Mouse (Mus musculus) ovary, postnatal 10 days (tissue): ENCODE measurements around the gene Mavs.

Experiments
- DNase-seq: peaks from one replicate; pipeline ENCODE4 v3.0.0; 2022; ENCODE audit warnings: low spot score

The Mavs gene

DNA sequence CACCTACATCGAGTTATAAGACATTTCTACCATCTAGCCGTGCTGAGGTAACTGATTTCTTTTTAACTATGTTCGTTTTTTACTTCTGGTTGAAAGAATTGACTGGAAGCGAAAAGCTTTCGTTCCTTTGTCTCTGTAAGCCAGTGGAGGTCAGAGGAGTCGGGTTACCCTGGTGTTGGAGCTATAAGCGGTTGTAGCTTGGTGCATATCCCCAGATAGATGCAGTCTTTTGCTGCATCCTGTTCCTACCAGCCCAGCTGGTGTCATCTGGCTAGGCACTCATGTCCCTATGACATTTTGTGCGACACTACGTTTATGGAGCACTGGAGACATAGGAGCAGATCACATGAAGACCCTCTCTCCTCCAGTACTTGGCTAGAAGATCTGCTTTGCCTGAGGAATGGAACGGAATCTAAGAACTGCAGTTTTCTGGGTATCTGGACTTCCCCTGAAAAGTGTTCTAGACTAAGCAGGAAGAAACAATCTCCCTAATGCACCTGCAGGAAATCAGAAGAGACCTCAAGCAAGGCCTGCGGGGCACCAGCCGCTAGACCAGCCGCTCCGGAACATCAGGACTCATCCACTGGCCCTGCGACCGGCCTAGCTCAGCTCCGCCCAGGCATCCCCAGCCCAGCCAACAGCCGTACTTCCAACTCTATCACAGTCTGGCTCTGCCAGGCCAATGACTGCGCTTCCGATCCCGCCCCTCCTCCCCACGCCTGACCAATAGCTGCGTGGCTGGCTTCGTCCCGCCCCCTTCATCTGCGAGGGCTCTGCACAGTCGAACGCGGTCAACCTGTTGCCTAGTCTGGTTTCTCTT is at the start of gene Mavs:
Gene Mavs, plus strand, starts transcription at position 757 of the 820 bp plus-strand sequence.
- DNase-seq = peak; percentile 78

DNA sequence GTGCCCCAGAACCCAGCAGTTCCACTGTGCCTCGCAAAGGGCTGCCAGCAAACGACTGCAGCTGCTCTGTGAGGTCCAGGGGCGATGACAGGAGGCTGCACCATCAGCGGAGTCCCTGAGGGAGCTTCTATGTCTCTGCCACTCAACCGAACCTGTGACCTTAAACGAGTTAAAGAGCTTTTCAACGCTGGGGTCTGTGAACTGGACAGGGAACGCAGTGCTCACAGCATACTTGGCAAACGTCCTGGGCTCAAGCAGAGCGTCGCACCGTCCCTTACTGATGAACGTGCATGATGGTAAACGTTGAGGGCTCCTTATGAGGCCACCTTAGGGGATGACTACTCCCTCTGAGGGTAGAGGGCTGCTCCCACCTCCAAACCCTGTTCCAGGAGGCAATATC is 47.5 kb upstream of the Mavs start:
- no peak for DNase-seq

DNA sequence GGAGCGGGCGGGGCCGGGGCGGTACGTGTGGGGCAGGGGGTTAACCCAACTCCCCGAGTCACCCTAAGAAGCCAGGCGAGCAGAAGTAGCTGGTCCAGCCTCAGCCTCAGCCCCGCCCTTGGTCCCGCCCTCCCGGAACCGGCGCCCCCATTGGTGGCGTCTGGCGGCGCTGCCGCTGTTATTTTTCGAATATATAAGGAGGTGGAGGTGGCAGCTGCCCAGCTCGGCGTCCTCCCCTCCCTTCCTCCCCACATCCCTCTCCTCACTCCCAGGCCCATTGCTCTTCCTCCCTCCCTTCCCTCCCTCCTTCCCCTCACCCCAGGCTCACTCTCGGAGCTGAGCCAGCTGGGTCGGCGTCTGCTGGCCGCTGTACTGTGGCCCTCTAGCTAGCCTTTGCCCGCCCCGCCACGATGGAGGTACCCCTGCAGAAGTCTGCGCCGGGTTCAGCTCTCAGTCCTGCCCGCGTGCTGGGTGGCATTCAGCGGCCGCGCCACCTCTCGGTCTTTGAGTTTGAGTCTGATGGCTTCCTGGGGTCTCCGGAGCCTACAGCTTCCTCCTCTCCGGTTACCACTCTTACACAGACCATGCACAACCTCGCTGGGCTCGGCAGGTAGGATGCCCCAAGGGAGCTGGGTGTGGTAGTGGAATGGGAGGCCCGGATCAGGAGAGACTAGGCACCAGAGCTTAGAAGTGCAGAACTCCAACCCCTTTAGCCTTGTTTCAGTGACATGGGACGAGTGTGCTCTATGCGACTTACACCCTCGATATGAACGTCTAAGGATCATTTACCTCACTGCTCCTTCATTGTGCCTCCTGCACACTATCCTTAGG is 46.9 kb upstream of the Mavs start, which contains the start of the genes Cdc25b and Spef1:
Gene Cdc25b, plus strand, starts transcription at position 179 of the 831 bp plus-strand sequence.
Gene Spef1, minus strand, starts transcription at position 512 of the 831 bp plus-strand sequence.
- DNase-seq = peak; percentile 65

DNA sequence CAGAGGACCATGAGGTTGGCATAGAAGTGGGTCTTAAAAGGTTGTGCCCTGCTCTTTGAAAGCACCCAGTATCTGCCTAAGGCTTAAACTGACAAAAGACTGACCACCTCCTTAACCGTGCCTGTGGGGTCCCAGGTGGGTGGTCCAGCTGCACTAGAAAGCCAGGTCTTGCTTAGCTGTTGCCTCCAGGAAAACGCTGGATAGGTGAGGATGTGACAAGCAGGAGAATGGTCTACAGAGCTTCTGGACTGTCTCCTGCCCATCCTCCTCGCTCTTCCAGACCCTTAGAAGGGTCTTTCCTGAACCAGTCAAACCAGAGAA is 46.3 kb upstream of the Mavs start:
- no peak for DNase-seq

DNA sequence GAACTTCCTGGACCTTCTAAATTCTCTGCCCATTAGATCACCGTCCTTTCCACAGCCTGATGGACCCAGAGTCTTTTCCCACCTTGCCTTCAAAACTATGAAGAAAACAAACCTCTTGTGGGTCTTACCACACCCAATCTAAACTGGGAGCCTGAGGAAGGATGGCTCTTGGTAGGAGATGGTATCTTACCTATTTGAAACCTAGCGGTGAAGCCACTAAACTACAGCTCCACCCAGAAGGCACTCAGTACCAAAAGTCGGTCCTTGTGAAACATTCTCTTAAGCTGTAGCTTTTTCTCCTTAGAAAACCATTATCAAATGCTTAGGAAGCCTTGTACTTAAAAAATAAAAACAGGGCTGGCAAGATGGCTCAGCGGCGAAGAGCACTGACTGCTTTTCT is 45.6 kb upstream of the Mavs start:
- no peak for DNase-seq

DNA sequence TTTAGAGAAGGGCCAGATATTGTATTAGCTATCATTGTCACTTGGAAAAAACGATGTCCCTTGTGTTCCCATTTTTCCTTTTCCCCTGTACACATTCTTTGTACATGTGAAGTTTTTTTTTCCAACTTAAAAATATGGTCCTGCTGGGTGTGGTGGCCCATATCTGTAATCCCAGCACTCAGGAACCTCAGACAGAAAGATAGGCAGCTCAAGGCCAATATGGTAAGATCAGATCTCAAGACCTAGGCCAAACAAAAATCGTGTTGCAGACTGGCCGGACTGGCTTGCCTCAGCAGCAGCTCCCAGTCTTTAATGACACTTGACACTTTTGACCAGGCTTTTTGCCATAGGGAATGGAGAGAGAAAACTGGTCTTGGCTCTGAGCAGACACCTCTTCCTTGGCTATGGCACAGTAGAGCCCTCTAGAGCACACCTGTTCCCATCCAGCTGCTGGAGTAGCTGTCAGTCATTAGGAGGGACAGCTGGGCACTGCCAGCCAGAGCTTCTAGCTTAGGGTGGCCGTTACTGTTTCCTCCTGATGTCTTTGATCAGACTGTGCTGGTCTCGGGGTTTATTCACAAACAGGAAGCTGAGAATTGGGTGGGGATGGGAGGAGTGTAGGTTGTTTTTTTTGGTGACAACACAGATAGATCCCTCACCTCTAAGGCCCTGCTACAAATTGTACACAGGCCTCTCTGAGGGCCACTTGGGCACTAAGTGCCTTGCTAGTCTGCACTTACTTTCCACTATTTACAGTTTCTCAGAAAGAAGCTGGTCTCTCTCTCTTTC is 44.1 kb upstream of the Mavs start:
- no peak for DNase-seq

DNA sequence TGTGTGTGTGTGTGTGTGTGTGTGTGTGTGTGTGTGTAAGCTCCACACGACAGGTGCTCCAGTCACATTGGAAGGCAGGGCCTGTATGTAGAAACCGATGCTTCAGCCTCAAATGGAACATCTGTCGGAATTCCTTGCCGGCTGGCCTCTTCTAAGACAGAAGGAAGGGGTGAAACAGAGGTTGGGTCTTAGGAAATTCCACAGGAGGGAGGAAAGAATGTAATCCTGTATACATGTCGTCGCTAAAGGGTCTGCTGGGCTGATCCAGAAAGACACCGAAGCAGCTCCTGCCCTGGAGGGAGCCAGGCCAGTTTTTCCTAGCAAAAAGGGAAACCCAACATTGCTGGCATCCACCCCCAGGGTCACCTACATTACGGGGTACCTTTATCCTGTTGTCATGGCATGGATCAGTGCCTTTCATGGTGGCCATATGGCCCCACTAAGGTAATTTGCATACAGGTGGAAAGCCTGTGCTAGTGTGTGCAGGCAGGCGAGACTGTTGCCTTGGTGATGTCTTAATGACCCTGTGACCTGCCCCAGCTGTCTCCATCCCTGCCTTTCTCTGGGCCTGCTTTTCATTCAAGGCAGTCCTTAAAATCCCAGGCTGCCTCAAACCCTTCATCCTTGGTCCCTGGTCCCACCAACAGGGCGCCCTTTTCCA is 43.4 kb upstream of the Mavs start:
- DNase-seq = no peak

DNA sequence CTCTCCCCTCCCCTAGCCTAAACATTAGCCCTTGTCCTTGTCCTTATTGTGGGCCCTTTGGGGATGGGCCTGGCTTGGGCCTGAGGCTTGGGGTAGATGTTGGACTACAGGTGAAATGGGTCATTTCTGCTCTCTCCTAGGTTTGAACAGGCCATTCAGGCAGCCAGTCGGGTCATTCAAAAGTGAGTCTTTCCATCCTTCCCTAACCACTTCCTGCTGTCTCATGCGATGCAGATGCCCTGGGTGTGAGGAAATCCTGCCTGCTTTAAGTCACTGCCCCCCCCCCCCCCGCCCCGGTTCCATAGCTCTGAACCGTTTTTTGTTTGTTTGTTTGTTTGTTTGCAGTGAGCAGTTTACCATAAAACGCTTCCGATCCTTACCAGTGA is 42.9 kb upstream of the Mavs start:
- no peak for DNase-seq

DNA sequence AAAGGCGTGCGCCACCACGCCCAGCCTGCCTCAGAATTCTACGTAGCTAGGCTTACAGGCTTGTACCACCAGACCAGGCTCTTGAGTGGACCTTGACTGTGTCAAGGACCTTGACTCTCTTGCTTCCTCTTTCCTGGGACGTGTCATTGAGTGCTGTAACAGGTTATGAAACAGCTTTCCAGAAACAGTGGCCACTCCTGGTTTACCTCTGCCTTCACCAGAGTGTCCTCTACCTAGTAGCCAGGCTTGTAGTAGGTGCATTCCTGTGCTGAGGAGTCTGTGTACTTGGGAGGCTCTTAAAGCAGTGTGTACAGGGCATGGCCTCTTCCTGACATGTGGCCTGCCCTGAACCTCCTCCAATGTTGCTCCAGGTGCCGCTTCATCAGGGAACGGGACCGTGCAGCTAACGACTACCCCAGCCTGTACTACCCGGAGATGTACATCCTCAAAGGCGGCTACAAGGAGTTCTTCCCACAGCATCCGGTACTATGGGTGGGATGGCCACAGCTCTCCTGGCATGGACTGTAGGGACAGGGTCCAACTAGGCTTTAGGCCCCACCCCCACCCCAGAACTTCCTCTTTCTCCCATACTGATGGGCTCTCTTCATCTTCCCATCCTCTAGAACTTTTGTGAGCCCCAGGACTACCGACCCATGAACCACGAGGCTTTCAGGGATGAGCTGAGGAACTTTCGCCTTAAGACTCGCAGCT is 37.1 kb upstream of the Mavs start:
- DNase-seq = no peak

DNA sequence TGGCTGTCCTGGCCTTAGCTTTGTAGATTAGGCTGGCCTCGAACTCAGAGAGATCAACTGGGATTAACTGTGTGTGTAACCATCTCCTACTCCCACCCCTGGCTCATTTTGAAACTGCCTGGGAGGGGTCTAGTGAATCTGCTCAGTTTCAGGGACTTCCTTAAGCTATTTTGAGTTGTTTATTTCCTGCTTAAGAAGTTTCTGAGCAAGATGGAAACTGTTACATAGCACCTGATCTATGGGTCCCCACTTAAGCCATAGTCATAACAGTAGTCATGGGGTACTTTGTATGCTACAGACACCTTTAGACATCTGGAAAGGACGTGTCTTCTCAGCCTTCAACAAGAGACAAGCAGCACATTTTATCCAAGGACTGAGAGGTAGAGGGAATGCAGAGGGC is 33.2 kb upstream of the Mavs start:
- DNase-seq = no peak

DNA sequence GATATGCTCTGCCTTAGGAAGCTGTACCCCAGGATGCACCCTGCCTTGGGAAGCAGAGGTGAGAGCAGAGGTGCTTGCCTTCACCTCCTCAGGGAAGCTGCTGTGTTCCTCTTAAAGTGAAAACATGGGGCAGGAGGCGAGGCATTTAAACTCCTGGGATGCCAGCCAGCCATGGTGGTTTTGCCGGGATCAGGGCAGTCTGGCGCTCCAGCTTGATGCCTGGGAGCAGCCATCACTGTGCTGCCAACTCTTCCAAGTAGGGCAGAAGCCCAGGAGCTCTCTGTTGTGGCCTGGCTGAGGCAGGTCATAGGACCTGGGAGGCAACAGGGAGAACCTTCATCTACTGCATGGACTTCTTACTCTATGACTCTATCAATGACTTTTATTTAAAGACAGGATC is 32.6 kb upstream of the Mavs start:
- no peak for DNase-seq

DNA sequence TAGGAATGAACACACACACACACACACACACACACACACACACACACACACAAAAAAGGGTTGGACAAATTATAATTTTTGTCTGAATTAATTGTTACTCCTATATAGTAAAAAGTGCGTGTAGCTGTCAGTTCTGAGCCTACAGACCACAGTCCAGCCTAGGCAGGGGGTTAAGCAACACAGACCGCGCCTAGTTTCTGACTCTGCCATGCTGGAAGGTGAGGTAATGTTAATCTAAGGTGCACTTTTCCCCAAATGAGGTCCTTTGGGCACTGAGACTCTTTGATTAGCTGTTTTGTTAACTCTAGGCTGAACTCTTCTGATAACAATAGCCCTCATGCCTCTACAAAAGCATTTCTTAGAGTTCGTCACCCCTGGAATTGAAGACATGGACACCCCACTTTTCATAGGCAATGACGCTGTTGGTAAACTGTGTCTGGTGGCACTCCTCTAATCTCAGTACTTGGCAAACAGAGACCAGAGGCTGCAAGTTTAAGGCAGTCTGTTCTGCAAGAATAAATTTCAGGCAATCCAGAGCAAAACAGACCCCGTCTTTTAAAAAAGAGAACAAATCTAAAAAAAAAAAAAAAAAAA is 29.9 kb upstream of the Mavs start:
- DNase-seq = no peak

DNA sequence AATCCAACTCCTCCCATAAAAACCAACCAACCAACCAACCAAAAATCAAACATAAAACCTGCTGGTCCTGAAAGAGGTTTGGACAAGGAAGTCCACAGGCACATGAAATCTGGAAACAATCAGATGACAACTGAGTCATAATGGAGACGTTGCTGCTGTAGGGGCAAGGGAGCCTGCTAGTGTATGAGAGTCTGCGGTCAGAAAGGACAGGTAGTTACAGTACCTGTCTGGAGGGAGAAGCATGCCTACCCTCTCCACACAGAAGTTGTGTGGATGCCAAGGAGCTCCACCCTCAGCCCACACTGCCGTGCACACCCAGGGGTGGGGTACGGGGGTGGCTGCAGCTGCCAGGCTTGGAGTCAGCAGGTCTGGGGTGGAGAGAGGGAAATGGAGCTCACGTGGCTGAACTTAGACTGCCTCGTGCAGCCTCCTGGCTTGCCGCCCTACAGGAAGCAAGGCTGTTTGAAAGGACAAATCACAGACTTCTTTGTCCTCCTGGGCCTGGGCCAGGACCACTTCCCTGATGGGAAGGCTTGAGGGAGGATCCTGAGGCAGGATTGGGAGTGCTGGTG is 29.4 kb upstream of the Mavs start:
- DNase-seq = peak; percentile 85

DNA sequence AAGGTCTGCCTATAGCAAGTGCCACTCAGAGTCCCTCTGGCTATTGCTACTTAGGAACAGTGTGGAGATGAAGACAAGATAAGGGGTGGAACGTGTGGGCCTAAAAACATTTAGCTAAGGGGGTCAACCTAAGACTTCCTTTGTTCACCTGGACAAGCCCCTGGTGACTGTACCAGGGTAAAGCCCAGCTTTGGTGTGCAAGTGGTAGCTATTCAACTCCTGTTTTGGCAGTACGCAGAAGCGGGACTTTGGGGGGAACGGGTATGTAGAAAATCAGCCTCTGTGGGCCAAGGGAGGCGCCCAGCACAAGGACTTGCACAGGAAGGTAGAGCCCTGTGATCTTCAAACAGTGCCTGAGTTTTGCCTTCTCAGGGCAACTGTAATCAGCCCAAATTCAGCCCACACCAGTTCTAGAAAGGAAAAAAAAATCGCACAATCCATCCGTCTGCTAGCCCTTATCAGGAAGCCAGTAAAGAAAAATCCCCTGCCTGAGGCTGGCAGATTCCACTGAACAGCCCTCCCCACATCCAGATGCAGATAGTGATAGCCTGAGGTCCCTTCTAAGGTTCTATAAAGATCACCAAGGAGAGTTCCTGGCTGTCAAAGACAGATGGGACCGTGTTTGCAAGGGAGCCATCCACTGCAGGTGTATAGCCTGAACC is 28.2 kb upstream of the Mavs start:
- no peak for DNase-seq

DNA sequence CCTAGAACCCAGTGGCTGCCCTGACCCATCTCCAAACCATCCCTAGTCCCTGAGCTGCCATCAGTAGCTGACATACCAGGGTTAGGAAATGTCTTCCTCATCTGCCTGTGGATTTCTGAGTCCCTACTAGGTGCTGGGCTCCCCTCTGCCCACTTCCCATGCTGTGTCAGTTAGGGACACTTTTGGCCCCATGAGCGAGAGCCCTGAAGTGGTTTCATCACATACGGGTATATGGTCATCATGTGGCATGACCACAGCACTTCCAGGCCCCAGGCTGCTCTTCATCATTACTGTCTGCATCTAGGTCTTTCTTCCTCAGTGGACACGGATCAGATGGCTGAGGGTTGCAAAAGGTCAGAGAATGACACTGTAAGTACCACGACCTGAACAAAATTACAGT is 27.1 kb upstream of the Mavs start, which contains the start of gene Ap5s1:
Gene Ap5s1, plus strand, starts transcription at position 301 of the 400 bp plus-strand sequence.
- no peak for DNase-seq

DNA sequence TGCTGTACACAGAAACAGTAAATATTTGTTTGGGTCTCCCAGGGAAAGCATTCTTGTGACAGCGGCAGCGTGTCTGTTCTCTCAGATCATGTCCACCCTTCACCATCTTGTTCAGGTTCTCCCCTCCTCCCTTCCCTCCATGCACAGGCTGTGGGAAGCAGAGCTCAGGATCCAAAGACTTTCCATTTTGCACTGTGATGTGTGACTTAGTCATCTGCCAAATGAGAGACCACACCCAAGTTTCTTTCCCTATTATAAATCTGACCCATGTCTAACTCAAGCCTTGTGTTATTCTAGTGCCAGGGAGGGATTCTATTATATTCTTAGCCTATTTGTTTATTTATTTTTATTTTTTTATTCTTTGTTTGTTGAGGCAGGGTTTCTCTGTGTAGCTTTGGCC is 25.5 kb upstream of the Mavs start:
- DNase-seq = no peak

DNA sequence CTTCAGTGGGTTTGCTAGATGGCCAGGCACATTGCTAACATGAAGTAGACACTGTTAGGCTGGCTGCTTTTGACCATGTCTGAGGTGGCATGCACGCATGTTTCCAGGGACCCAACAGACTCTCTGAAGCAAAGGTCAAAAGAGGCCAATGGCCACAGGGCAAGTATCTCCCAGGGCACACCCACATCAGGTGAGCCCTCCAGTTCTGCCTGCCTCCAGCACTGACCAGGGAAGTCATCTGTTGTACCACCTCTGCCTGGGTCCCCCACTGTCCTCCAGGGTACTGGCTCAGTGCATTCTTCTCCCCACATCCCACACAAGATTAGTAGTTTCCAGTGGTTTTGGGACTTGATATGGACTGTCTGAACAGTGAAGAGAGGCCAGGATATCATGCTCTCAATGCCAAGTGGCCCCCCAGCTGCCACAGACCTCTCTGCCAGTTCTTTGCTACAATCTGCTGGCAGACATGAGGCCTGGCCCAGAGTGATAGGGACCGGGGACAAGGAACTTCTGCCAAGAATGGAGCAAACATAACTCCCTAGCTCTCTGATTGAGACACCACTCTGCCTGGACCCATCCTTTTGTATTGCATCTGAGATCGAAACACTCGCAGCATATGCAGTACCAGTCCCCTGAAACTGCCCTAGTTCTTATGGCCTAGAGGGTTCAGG is 24.6 kb upstream of the Mavs start:
- DNase-seq = no peak

DNA sequence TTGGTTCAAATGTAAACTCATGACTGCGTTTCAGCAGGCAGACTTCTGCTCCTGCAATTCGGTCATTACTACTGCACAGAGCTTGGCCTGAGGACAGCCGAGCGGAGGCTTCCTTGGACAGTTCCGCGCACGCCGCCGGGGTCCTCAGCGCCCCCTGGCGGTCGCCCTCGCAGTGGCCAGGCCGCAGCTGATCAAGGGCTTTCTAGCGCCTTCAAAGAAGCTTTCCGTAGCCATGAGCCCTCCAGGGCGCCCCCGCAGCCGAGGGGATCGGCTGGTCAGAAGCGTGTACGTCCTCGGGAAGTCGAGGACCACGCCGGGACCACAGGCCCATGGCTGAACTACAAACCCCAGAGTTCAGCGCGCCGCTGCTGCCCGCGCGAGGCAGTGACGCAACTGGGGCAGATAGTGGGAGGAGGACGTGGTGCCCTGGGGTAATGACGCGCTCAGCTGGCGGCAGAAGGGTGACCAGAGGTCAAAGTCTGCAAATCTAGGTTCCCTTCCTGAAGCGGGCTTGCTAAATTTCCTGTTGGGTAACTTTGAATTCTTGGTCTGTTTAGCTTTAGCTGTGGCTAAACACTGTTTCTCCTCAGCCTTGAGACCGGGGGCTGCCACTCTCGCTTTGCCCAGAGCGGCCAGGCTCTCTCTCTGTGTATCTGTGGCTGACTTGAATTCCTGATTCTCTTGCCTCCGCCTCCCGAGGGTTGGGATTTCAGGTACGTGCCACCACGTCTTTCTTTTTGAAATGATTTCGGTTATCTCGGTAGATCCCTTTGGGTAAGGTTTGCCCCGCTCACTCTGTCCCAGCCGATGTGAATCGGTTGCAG is 23.7 kb upstream of the Mavs start:
- DNase-seq = peak; percentile 93
